In genomic region chr9:27148631-27149471, GRCm38 (mm10) we compare ENCODE assay signal across 8 mouse cellular contexts. TPM values are rescaled to one million over a fixed set of nuclear protein-coding genes. Genes with fewer than 3 reads are reported as not detected.
DNase-seq lines count a peak whose midpoint lies in the region; ATAC-seq and TF ChIP-seq lines count a peak whose summit lies in the region.

No protein-coding gene starts in this region.

- DNase-seq in gastrocnemius, adult 2 months, result no peak
- no peak for DNase-seq in gastrocnemius, postnatal 25 days
- DNase-seq in embryo, embryonic 11 days, result peak; percentile 71
- peak; percentile 52 for DNase-seq in mesoderm, embryonic 11.5 days (ENCODE audit: low read depth, low spot score)
- DNase-seq in thymus, postnatal 0 days (ENCODE audit: low spot score), result no peak
- DNase-seq in lung, postnatal 0 days (ENCODE audit: low spot score), result no peak

- H3K4me3 ChIP-seq in gastrocnemius, adult 2 months, result peak overlapping the region; percentile 48
- peak overlapping the region; percentile 10; the same call in 1 of the 2 replicates for H3K4me3 ChIP-seq in hindbrain, embryonic 15.5 days
- H3K4me3 ChIP-seq in lung, postnatal 0 days (ENCODE audit: low read depth, low read length), result no peak overlapping the region

- ATAC-seq in hindbrain, embryonic 15.5 days (ENCODE audit: low FRiP score, low read depth), result peak; percentile 77
- ATAC-seq in lung, postnatal 0 days, result no peak
- ATAC-seq in megakaryocyte progenitor cell, adult 5-6 weeks (replicated peaks; ENCODE audit: poor library complexity), result no peak

- no peaks in the 10 kb centered on the region for H3K9me3 ChIP-seq in hindbrain, embryonic 15.5 days
- no peaks in the 10 kb centered on the region for H3K9me3 ChIP-seq in lung, postnatal 0 days (ENCODE audit: low read length)

- TF ChIP-seq CTCF in gastrocnemius, adult 2 months (IDR thresholded peaks at IDR 0.05), result no peak
- no peak for TF ChIP-seq CTCF in lung, postnatal 0 days (IDR thresholded peaks at IDR 0.05)

- H3K4me2 ChIP-seq in hindbrain, embryonic 15.5 days, result peak overlapping the region; percentile 49
- H3K4me2 ChIP-seq in lung, postnatal 0 days (replicated peaks; ENCODE audit: low read depth, low read length), result no peak overlapping the region

- H3K27ac ChIP-seq in gastrocnemius, adult 2 months, result peak overlapping the region; percentile 57
- peak overlapping the region; percentile 59; the same call in 1 of the 2 replicates for H3K27ac ChIP-seq in hindbrain, embryonic 15.5 days (replicated peaks)
- no peak overlapping the region for H3K27ac ChIP-seq in lung, postnatal 0 days (ENCODE audit: low read length)

- 16% methylated on average over 18 of the region's 18 CpGs for WGBS in hindbrain, embryonic 15.5 days
- 35% methylated on average over 18 of the region's 18 CpGs for WGBS in lung, postnatal 0 days

- H3K4me1 ChIP-seq in hindbrain, embryonic 15.5 days (replicated peaks), result peaks cover 42% of the 10 kb centered on the region
- no peaks in the 10 kb centered on the region for H3K4me1 ChIP-seq in lung, postnatal 0 days (ENCODE audit: insufficient read depth, low read depth, low read length)

- TF ChIP-seq EP300 in lung, postnatal 0 days (IDR thresholded peaks at IDR 0.05), result no peak

- intact Hi-C loops in gastrocnemius, adult 2 months (cut with DNase I), result no loop called here

- H3K9ac ChIP-seq in hindbrain, embryonic 15.5 days, result no peak overlapping the region
- H3K9ac ChIP-seq in lung, postnatal 0 days (replicated peaks; ENCODE audit: low read depth), result no peak overlapping the region

- no peaks in the 10 kb centered on the region for H3K27me3 ChIP-seq in hindbrain, embryonic 15.5 days
- no peaks in the 10 kb centered on the region for H3K27me3 ChIP-seq in lung, postnatal 0 days (replicated peaks; ENCODE audit: insufficient read depth, low read length)

- no peaks in the 10 kb centered on the region for H3K36me3 ChIP-seq in hindbrain, embryonic 15.5 days
- no peaks in the 10 kb centered on the region for H3K36me3 ChIP-seq in lung, postnatal 0 days (ENCODE audit: insufficient read depth, low read length)

RNA-seq across cellular contexts. Expression of gene Jam3, which starts 6.4 kb away (rescaled TPM):
- total RNA-seq in gastrocnemius, adult 2 months (2021), result 10 to 100 TPM in 1 of 2 experiments, 1 to 10 TPM in 1; 5.5 to 11.4 TPM
- 1 to 10 TPM; 8.5 to 8.6 TPM for total RNA-seq in gastrocnemius, postnatal 25 days (2021)
- polyA plus RNA-seq in hindbrain, embryonic 15.5 days (2015; fragmentation: Nextera tagmentation; extraction: Ambion mirVana), result 46.7 and 49.9 TPM in 2 replicates
- polyA plus RNA-seq in thymus, postnatal 0 days (2015; fragmentation: Nextera tagmentation; extraction: Ambion mirVana), result 3.4 and 4.5 TPM in 2 replicates
- 18.9 and 20.4 TPM in 2 replicates for polyA plus RNA-seq in lung, postnatal 0 days (2015; fragmentation: Nextera tagmentation; extraction: Ambion mirVana)
- 0.10 TPM in 1 of 2 replicates, not detected in the other for total RNA-seq in megakaryocyte progenitor cell, adult 5-6 weeks (2015)
- 0.27 TPM in 1 of 2 replicates, not detected in the other for total RNA-seq in megakaryocyte progenitor cell, adult 5-6 weeks (2017)

Comparison
In these comparisons a context has a peak if more than half of its experiments do, and no peak if none do; other contexts are left out.
1. DNase-seq: peak in embryo, embryonic 11 days (single experiment) and mesoderm, embryonic 11.5 days (single experiment); none in gastrocnemius, adult 2 months (single experiment), gastrocnemius, postnatal 25 days (single experiment), thymus, postnatal 0 days (single experiment) and lung, postnatal 0 days (single experiment).
2. RNA of gene Jam3, which starts 6.4 kb away (total RNA-seq): 5.5 to 11.4 TPM in gastrocnemius, adult 2 months and 8.5 to 8.6 TPM in gastrocnemius, postnatal 25 days; 0.10 to 0.27 TPM in megakaryocyte progenitor cell, adult 5-6 weeks; every median in the first group is over 4 times any median in the second.